Mouse (Mus musculus): ENCODE measurements around the gene Nedd8. TPM values are rescaled to one million over a fixed set of nuclear protein-coding genes. Genes with fewer than 3 reads are reported as not detected.

The Nedd8 gene
- polyA plus RNA-seq, 1 experiment from 2014 or later = 507 TPM

DNA sequence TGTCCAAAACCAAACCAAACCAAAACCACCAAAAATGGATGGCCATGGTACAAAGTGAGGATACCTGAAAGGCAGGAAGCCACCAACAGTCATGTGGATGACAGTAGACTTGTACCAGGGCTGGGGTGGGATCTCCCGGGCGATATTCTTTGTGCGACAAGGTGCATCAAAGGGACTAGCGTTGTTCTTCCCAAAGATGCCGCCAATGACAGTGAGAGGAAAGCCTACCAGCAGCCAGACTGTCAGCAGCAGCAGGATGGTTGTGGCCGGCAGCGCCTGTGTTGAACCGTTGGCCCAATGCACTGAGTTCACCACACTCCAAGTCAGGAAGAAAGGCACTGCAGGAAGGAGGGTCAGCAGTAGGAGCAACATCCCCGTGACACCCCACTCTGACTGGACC, 34.1 kb downstream of the Nedd8 start, which contains the start of gene Gm49378:
TSS of gene Gm49378 (minus strand) at position 101 of the 400 bp plus-strand sequence.
- Histone ChIP-seq H3K27me3 (replicated peaks; ENCODE audit: control insufficient read depth, insufficient read depth, low read length) (no peaks in the 10 kb centered on the region), H3K9ac (ENCODE audit: low read depth, low read length) (no peak within 1 kb of the TSS), H3K4me1 (replicated peaks; ENCODE audit: control insufficient read depth, insufficient read depth, low read length) (peaks cover 20% of the 10 kb centered on the region), H3K4me2 (no peak within 1 kb of the TSS), H3K9me3 (ENCODE audit: control insufficient read depth, low read length) (no peaks in the 10 kb centered on the region), H3K27ac (ENCODE audit: low read depth, low read length) (no peak within 1 kb of the TSS), H3K36me3 (ENCODE audit: control insufficient read depth, insufficient read depth, low read length) (peaks cover 36% of the 10 kb centered on the region), H3K4me3 (ENCODE audit: low read depth, low read length) (no peak within 1 kb of the TSS)
- WGBS = 94% methylated on average over 9 of the region's 9 CpGs
- DNase-seq (ENCODE audit: low spot score) (no peak), ATAC-seq (replicated peaks; ENCODE audit: low FRiP score) (no peak)

DNA sequence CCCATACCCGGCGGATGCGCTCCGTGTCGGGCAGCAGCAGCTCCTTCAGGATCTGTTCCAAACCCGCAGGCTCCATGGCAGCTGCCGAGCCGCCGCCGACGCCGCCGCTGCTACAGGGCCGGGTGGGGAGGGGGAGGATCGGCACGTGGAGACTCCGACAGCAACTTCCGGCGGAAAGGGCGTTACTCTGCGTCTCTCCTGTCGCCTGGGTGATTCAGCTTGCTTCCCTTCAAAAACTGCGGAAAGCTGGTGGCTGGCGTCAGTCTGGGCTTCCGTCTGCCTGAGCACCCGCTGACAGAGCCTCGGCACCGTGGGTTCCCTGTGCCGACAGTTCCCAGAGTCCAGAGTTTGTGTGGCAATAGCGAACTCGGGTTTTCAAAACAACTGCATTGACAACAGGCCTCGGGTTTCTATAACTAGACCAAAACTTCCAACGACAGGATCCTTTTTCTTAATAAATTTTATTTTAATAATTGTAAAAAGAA, 36.4 kb downstream of the Nedd8 start, which contains the start of gene Ipo4:
TSS of gene Ipo4 (minus strand) at position 435 of the 485 bp plus-strand sequence.
- under 1% methylated on average over 33 of the region's 33 CpGs for WGBS
- peaks cover 47% of the 10 kb centered on the region for H3K36me3 ChIP-seq (ENCODE audit: control insufficient read depth, insufficient read depth, low read length)

DNA sequence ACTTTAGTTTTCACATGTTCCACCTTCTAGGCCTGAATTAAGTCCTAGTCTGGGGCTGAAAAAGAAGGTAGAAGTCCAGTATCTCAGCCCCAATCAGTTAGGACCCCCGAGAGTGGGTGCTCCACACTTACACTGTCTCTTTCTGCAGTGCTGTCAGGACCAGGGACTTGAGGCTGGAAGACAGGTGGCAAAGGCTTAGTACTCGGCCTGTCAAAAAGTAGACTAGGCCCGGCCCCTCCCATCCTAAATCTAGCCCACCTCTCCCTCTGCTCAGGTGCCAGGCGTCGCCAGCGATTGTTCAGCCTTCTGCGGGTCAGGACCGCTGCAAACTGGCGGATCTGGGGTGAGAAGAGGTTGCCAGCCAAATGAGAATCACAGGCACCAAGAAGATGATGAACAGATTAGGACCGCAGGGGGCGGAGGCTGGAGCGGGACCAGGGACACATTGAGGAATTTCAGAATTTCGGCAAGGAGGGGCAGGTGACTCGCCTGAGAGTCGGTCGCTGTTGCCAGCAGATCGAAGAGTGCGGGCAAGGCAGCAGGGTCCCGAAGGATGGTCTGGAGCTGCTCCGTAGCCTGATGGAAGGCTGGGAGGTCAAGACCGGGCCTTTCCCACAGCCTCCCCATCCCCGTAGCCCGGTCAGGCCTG, 36.9 kb downstream of the Nedd8 start:
- WGBS = 3% methylated on average over 23 of the region's 23 CpGs
- ATAC-seq (replicated peaks; ENCODE audit: low FRiP score) = peak; percentile 29; the same call in 1 of the 2 replicates

More for the DNA sequence above, 36.4 kb downstream of the Nedd8 start, which contains the start of gene Ipo4:
- H3K27me3 ChIP-seq (replicated peaks; ENCODE audit: control insufficient read depth, insufficient read depth, low read length) = no peaks in the 10 kb centered on the region
- peak within 1 kb of the TSS; percentile 94 for H3K4me2 ChIP-seq
- H3K4me3 ChIP-seq (ENCODE audit: low read depth, low read length) = peak within 1 kb of the TSS; percentile 78
- peak; percentile 88 for DNase-seq (ENCODE audit: low spot score)
- H3K4me1 ChIP-seq (replicated peaks; ENCODE audit: control insufficient read depth, insufficient read depth, low read length) = peaks cover 12% of the 10 kb centered on the region
- no peaks in the 10 kb centered on the region for H3K9me3 ChIP-seq (ENCODE audit: control insufficient read depth, low read length)
- H3K9ac ChIP-seq (ENCODE audit: low read depth, low read length) = peak within 1 kb of the TSS; percentile 76
- ATAC-seq (replicated peaks; ENCODE audit: low FRiP score) = peak; percentile 86
- 0 out of 2 replicates have a peak within 1 kb of the TSS, but pooled peaks have one; percentile 9 for H3K27ac ChIP-seq (ENCODE audit: low read depth, low read length)

DNA sequence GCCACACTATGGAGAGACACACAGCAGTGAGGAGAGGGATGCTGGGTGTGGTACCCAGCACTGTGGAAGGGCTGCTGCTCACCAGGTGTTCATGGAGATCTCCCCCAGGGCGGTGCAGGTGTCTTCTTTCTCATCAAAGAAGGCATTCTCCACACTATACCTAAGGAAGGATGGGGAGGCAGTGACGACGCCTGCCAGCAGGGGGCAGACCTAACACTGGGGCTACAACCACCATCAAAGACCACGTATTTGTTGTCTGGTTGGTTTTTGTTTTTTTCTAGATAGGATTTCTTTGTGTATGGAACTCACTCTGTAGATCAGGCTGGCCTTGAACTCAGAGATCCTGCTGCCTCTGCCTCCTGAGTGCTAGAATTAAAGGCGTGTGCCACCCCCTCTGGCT, 42.6 kb downstream of the Nedd8 start:
- Histone ChIP-seq H3K9ac (ENCODE audit: low read depth, low read length) (no peak overlapping the region), H3K36me3 (ENCODE audit: control insufficient read depth, insufficient read depth, low read length) (peaks cover 72% of the 10 kb centered on the region), H3K27ac (ENCODE audit: low read depth, low read length) (no peak overlapping the region), H3K4me1 (replicated peaks; ENCODE audit: control insufficient read depth, insufficient read depth, low read length) (peaks cover 5% of the 10 kb centered on the region; the same call in 1 of the 2 replicates), H3K4me3 (ENCODE audit: low read depth, low read length) (no peak overlapping the region), H3K9me3 (ENCODE audit: control insufficient read depth, low read length) (no peaks in the 10 kb centered on the region), H3K27me3 (replicated peaks; ENCODE audit: control insufficient read depth, insufficient read depth, low read length) (no peaks in the 10 kb centered on the region), H3K4me2 (no peak overlapping the region)
- ATAC-seq (replicated peaks; ENCODE audit: low FRiP score) (0 out of 2 replicates have a peak, but pooled peaks have one; percentile 26), DNase-seq (ENCODE audit: low spot score) (no peak)
- WGBS = 51% methylated on average over 5 of the region's 5 CpGs

More for the DNA sequence above, 36.9 kb downstream of the Nedd8 start:
- H3K4me1 ChIP-seq (replicated peaks; ENCODE audit: control insufficient read depth, insufficient read depth, low read length) = peaks cover 15% of the 10 kb centered on the region
- peak; percentile 50 for DNase-seq (ENCODE audit: low spot score)
- H3K27ac ChIP-seq (ENCODE audit: low read depth, low read length) = 0 out of 2 replicates have a peak overlapping the region, but pooled peaks have one; percentile 9
- peak overlapping the region; percentile 94 for H3K4me2 ChIP-seq
- H3K27me3 ChIP-seq (replicated peaks; ENCODE audit: control insufficient read depth, insufficient read depth, low read length) = no peaks in the 10 kb centered on the region
- H3K4me3 ChIP-seq (ENCODE audit: low read depth, low read length) = peak overlapping the region; percentile 78
- peak overlapping the region; percentile 76 for H3K9ac ChIP-seq (ENCODE audit: low read depth, low read length)
- peaks cover 49% of the 10 kb centered on the region for H3K36me3 ChIP-seq (ENCODE audit: control insufficient read depth, insufficient read depth, low read length)
- no peaks in the 10 kb centered on the region for H3K9me3 ChIP-seq (ENCODE audit: control insufficient read depth, low read length)

DNA sequence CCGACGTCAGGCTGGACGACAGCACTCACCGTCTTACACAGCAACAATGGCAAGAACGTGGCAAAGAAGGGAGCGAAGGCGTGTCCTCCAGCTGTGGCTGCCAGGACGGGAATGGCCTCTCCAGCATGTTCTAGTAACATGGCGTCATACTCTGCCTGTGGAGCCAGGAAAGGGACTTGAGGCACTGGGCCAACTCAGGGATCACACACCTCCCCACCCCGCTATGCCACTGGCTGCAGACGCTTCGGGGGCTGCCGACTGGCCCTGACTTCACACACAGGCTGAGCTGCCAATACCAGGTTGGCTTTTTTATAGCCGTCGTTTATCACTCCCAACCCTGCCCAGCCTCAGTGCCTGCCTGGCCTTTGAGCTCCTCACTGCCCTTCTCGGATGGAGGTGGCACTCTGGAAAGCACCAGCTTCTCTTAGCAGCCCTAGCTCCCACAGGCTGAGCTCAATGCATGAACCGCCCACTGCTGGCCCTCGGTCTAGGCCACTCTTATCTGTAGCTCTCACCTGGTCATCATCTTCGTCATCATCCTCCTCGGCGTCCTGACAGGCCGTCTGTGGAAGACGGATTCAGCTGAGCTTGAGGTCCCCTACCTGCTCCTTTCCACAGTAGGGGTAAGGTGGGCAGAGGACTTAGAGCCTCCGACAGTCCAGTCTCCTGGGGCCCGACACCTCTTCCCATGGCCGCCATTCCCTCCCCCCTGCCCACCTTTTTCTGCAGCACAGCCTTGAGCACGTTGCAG, 43.7 kb downstream of the Nedd8 start:
- Histone ChIP-seq H3K36me3 (ENCODE audit: control insufficient read depth, insufficient read depth, low read length) (peaks cover 67% of the 10 kb centered on the region), H3K27ac (ENCODE audit: low read depth, low read length) (no peak overlapping the region), H3K4me3 (ENCODE audit: low read depth, low read length) (no peak overlapping the region), H3K4me1 (replicated peaks; ENCODE audit: control insufficient read depth, insufficient read depth, low read length) (peaks cover 5% of the 10 kb centered on the region; the same call in 1 of the 2 replicates), H3K9ac (ENCODE audit: low read depth, low read length) (no peak overlapping the region), H3K4me2 (no peak overlapping the region), H3K27me3 (replicated peaks; ENCODE audit: control insufficient read depth, insufficient read depth, low read length) (no peaks in the 10 kb centered on the region), H3K9me3 (ENCODE audit: control insufficient read depth, low read length) (no peaks in the 10 kb centered on the region)
- 85% methylated on average over 27 of the region's 27 CpGs for WGBS
- DNase-seq (ENCODE audit: low spot score) (no peak), ATAC-seq (replicated peaks; ENCODE audit: low FRiP score) (0 out of 2 replicates have a peak, but pooled peaks have one; percentile 24)

DNA sequence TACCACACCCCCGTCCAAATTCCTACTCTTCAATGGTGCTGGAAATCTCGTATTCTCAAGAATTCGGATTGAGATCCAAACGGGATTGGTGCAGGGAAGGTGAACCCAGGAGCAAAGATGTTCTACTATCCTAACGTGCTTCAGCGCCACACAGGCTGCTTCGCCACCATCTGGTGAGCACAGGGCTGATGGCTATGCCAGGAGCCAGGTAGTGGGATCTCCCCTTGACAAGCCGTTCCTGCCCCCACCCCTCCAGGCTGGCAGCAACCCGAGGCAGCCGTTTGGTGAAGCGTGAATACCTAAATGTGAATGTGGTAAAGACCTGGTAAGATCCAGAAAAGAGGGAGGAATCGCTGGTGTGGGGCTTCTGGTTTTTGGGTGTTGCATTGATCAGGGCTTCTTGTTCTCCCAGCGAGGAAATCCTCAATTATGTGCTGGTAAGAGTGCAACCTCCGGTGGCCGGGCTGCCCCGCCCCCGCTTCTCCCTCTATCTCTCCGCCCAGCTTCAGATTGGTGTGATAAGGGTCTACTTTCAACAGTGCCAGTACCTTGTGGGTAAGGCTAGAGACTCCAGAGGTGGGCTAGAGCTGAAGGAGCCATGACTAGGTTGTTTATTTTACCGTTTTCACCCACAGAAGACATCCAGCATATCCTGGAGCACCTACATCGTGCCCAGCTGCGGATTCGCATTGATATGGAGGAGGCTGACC, 53.3 kb downstream of the Nedd8 start:
- no peaks in the 10 kb centered on the region for H3K27me3 ChIP-seq (replicated peaks; ENCODE audit: control insufficient read depth, insufficient read depth, low read length)
- H3K9me3 ChIP-seq (ENCODE audit: control insufficient read depth, low read length) = no peaks in the 10 kb centered on the region
- 0 out of 2 replicates have a peak overlapping the region, but pooled peaks have one; percentile 27 for H3K9ac ChIP-seq (ENCODE audit: low read depth, low read length)
- 23% methylated on average over 22 of the region's 22 CpGs for WGBS
- DNase-seq (ENCODE audit: low spot score) (no peak), ATAC-seq (replicated peaks; ENCODE audit: low FRiP score) (peak; percentile 61)
- peaks cover 22% of the 10 kb centered on the region for H3K4me1 ChIP-seq (replicated peaks; ENCODE audit: control insufficient read depth, insufficient read depth, low read length)
- peak overlapping the region; percentile 32 for H3K4me3 ChIP-seq (ENCODE audit: low read depth, low read length)
- 0 out of 2 replicates have a peak, but pooled peaks cover 3% of the 10 kb centered on the region for H3K36me3 ChIP-seq (ENCODE audit: control insufficient read depth, insufficient read depth, low read length)
- no peak overlapping the region for H3K27ac ChIP-seq (ENCODE audit: low read depth, low read length)
- H3K4me2 ChIP-seq = peak overlapping the region; percentile 71

DNA sequence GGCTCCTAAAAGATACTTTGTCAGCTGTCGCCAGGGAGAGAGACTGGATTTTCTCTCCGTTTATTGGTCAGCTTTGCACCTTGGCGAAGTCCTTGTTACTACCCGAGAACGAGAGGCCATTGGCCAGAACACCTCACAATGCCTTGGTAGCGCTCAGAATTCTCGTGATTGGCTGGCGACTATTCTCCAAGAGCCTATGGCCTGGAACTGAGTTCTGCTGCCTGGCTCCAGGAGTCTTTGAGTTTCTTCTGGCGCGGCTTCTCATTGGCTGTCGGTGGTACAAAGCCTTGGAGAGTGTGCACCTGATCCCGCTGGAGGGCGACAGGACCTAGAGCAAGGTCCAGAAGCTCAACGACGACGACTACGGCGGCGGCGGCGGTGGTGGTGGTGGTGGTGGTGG, 54.1 kb downstream of the Nedd8 start, which contains the start of gene Rec8:
TSS of gene Rec8 (plus strand) at position 216 of the 400 bp plus-strand sequence.
- Histone ChIP-seq H3K4me1 (replicated peaks; ENCODE audit: control insufficient read depth, insufficient read depth, low read length) (peaks cover 22% of the 10 kb centered on the region), H3K4me2 (peak within 1 kb of the TSS; percentile 71), H3K36me3 (ENCODE audit: control insufficient read depth, insufficient read depth, low read length) (0 out of 2 replicates have a peak, but pooled peaks cover 3% of the 10 kb centered on the region), H3K9me3 (ENCODE audit: control insufficient read depth, low read length) (no peaks in the 10 kb centered on the region), H3K27ac (ENCODE audit: low read depth, low read length) (no peak within 1 kb of the TSS), H3K9ac (ENCODE audit: low read depth, low read length) (0 out of 2 replicates have a peak within 1 kb of the TSS, but pooled peaks have one; percentile 27), H3K4me3 (ENCODE audit: low read depth, low read length) (peak within 1 kb of the TSS; percentile 32), H3K27me3 (replicated peaks; ENCODE audit: control insufficient read depth, insufficient read depth, low read length) (no peaks in the 10 kb centered on the region)
- peak; percentile 48 for ATAC-seq (replicated peaks; ENCODE audit: low FRiP score)
- DNase-seq (ENCODE audit: low spot score) = peak; percentile 54
- 14% methylated on average over 21 of the region's 21 CpGs for WGBS

DNA sequence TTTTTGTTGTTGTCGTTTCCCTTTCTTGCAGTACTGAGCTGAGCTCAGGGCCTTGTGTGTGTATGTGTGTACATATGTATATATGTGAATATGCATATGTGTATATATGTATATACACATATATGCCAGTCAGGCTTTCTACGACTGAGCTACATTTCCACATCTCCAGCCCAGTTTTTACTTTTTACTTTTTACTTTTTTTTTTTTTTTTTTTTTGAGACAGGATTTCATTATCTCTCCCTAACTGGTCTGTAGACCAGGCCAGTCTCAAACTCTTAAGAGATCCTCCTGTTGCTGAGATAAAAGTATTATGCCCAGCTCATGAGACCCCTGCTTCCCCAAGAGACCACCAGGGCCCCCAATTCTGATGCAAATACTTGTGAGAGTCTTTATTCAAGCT, 55.1 kb downstream of the Nedd8 start:
- DNase-seq (ENCODE audit: low spot score) = no peak
- no peak for ATAC-seq (replicated peaks; ENCODE audit: low FRiP score)
- Histone ChIP-seq H3K27me3 (replicated peaks; ENCODE audit: control insufficient read depth, insufficient read depth, low read length) (no peaks in the 10 kb centered on the region), H3K9ac (ENCODE audit: low read depth, low read length) (no peak overlapping the region), H3K4me3 (ENCODE audit: low read depth, low read length) (no peak overlapping the region), H3K4me1 (replicated peaks; ENCODE audit: control insufficient read depth, insufficient read depth, low read length) (peaks cover 17% of the 10 kb centered on the region), H3K4me2 (no peak overlapping the region), H3K9me3 (ENCODE audit: control insufficient read depth, low read length) (no peaks in the 10 kb centered on the region), H3K36me3 (ENCODE audit: control insufficient read depth, insufficient read depth, low read length) (no peaks in the 10 kb centered on the region), H3K27ac (ENCODE audit: low read depth, low read length) (no peak overlapping the region)
- WGBS = 72% methylated on average over 2 of the region's 2 CpGs

Measured in liver, embryonic 11.5 days (tissue).